Mouse (Mus musculus): ENCODE measurements at regions not wholly inside any gene's neighbourhood (a gene's known extent, or its start where the extent isn't known, plus 50 kb on each side); places are given as distances from the start of the nearest gene placed in this dataset.

DNA sequence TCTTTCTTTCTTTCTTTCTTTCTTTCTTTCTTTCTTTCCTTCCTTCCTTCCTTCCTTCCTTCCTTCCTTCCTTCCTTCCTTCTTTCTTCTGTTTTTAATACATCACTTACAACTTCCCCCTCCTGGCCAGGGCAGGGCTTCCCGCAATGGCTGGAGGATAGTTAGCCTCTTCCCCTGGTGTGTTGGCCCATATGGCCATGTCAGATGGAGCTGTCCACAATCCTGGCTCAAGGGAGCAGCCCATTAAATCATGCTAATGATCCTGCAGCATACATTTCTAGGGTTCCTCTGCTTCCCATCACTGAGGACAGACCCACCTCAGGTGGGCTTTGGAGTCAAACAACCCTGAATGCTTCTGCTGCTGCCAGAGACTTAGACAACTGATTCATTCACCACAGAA lies 121.4 kb downstream of the Rps24 start:
- no peak for TF ChIP-seq CTCF (IDR thresholded peaks at IDR 0.05; ENCODE audit: low read depth, low read length)
- no peak for TF ChIP-seq POLR2A (IDR thresholded peaks at IDR 0.05; ENCODE audit: extremely low read depth, insufficient read depth, low read length)
